Mouse (Mus musculus) heart, embryonic 14.5 days (tissue): ENCODE measurements around the gene Kcnk5. TPM values are rescaled to one million over a fixed set of nuclear protein-coding genes. Genes with fewer than 3 reads are reported as not detected.

ENCODE experiments used
- ATAC-seq: fragments of 200-750 bp; cut with Nextera tagmentation; 2 replicates; pipeline ENCODE4 v1.8.0; 2017; ENCODE audit warnings: low read depth, moderate TSS enrichment; ENCODE audit not compliant: insufficient number of reproducible peaks, insufficient read depth, low FRiP score
- H3K27ac ChIP-seq, 2 experiments: fragments of 200-500 bp in 1 of 2; fragments of 300-500 bp in 1 of 2; sonication (generic) in 1 of 2; replicated peaks in 1 of 2; 2 replicates each; pipeline ENCODE4 v1.5.1; 2012 to 2014; ENCODE audit warnings: low read depth in 2 of 2, low read length in 2 of 2, control low read depth in 1 of 2, mild to moderate bottlenecking in 1 of 2, mixed read lengths in 1 of 2; ENCODE audit not compliant: control insufficient read depth in 1 of 2, insufficient read depth in 1 of 2
- H3K27me3 ChIP-seq: fragments of 300-500 bp; sonication (generic); 2 replicates; pipeline ENCODE4 v1.6.1; 2014; ENCODE audit warnings: mild to moderate bottlenecking, low read length, control low read depth; ENCODE audit not compliant: control insufficient read depth, insufficient read depth
- H3K36me3 ChIP-seq: fragments of 300-500 bp; sonication (generic); 2 replicates; pipeline ENCODE4 v1.6.1; 2014; ENCODE audit warnings: mild to moderate bottlenecking, control low read depth, low read length, mixed read lengths; ENCODE audit not compliant: control insufficient read depth, insufficient read depth
- H3K4me1 ChIP-seq, 2 experiments: fragments of 200-500 bp in 1 of 2; fragments of 300-500 bp in 1 of 2; sonication (generic) in 1 of 2; 2 replicates each; pipeline ENCODE4 v1.6.1; 2012 to 2014; ENCODE audit warnings: low read length in 2 of 2, control low read depth in 1 of 2, mixed read lengths in 1 of 2; ENCODE audit not compliant: control insufficient read depth in 2 of 2, insufficient read depth in 2 of 2
- H3K4me2 ChIP-seq: fragments of 300-500 bp; sonication (generic); 2 replicates; pipeline ENCODE4 v1.6.1; 2014; ENCODE audit warnings: mild to moderate bottlenecking, low read length
- H3K4me3 ChIP-seq, 2 experiments: fragments of 200-500 bp in 1 of 2; fragments of 300-500 bp in 1 of 2; sonication (generic) in 1 of 2; 2 replicates each; pipeline ENCODE4 v1.5.1; 2012 to 2014; ENCODE audit warnings: low read length in 2 of 2, mild to moderate bottlenecking in 2 of 2, control low read depth in 1 of 2, low read depth in 1 of 2, moderate library complexity in 1 of 2; ENCODE audit not compliant: control insufficient read depth in 1 of 2, insufficient read depth in 1 of 2
- H3K9ac ChIP-seq: fragments of 300-500 bp; sonication (generic); 2 replicates; pipeline ENCODE4 v1.6.1; 2014; ENCODE audit warnings: mild to moderate bottlenecking, low read length
- H3K9me3 ChIP-seq: fragments of 300-500 bp; sonication (generic); 2 replicates; pipeline ENCODE4 v1.6.1; 2016; ENCODE audit warnings: low read length, control low read depth; ENCODE audit not compliant: control insufficient read depth
- WGBS: fragments of 180-500 bp; shearing (Covaris S2); extraction: QIAGEN DNeasy Blood & Tissue Kit; methylation state at CpG from one replicate; pipeline ENCODE4 v1.1.7; 2014; 5-methylcytosine and 5-hydroxymethylcytosine counted together
- polyA plus RNA-seq: library from polyadenylated mRNA; unstranded; fragments of >200 nt; fragmentation: Nextera tagmentation; extraction: Ambion mirVana; gene quantifications from 2 replicates; pipeline ENCODE4 v1.2.1, GENCODE M21; 2014

Gene Kcnk5
- 1.8 and 1.9 TPM in 2 replicates for polyA plus RNA-seq

- no peak within 1 kb of the TSS for H3K27ac ChIP-seq
- H3K4me3 ChIP-seq: peak within 1 kb of the TSS; percentile 63 to 81
- H3K4me1 ChIP-seq: peaks cover 4 to 13% of the 10 kb centered on the region in 2 experiments; a peak in 3 of 4 replicates
- H3K27me3 ChIP-seq: no peaks in the 10 kb centered on the region
- H3K9me3 ChIP-seq: no peaks in the 10 kb centered on the region
- under 1% methylated on average over 36 of the region's 36 CpGs for WGBS
- peak; percentile 87 for ATAC-seq
- peak within 1 kb of the TSS; percentile 68 for H3K9ac ChIP-seq
- peak within 1 kb of the TSS; percentile 94 for H3K4me2 ChIP-seq
- no peaks in the 10 kb centered on the region for H3K36me3 ChIP-seq
Observed at GRCm38 (mm10) chr14:20181466-20181921, at the start of gene Kcnk5. TSS of gene Kcnk5 (minus strand) at chr14:20181809.

DNA sequence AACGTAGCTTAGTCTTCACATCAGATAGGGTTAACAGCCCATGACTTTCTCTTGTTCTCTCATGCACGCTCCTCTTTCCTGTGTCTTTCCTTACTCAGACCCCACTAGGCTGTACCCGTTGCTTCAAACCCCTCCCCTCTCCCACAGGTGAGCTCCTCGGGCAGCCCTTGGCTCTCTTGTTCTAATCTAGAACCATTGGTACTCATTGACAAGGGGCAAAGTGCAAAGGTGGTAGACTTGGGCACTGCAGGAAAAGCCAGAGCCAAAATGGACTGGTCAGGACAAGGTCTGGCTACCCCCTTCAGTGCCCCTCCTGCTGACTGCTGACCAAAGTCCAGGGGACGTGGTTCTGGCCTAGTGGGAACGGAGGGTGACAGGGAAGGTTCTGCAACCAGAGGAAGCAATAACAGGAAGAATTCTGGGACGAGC is 48.5 kb upstream of the Kcnk5 start:
- peaks cover 0 to 4% of the 10 kb centered on the region in 2 experiments; a peak in 1 of 4 replicates for H3K4me1 ChIP-seq
- WGBS: 80% methylated on average over 7 of the region's 7 CpGs
- H3K27me3 ChIP-seq: no peaks in the 10 kb centered on the region
- H3K9ac ChIP-seq: no peak overlapping the region
- H3K4me2 ChIP-seq: no peak overlapping the region
- H3K27ac ChIP-seq: no peak overlapping the region
- no peak for ATAC-seq
- no peak overlapping the region for H3K4me3 ChIP-seq
- H3K36me3 ChIP-seq: no peaks in the 10 kb centered on the region
- H3K9me3 ChIP-seq: peaks cover 6% of the 10 kb centered on the region; the same call in 1 of the 2 replicates

- H3K4me1 ChIP-seq: peaks cover 2 to 6% of the 10 kb centered on the region in 2 experiments; a peak in 3 of 4 replicates
- WGBS: 65% methylated on average over 6 of the region's 6 CpGs
- no peak overlapping the region for H3K4me2 ChIP-seq
- H3K36me3 ChIP-seq: no peaks in the 10 kb centered on the region
- H3K9me3 ChIP-seq: peaks cover 6% of the 10 kb centered on the region; the same call in 1 of the 2 replicates
- H3K4me3 ChIP-seq: no peak overlapping the region
- no peaks in the 10 kb centered on the region for H3K27me3 ChIP-seq
- no peak overlapping the region for H3K9ac ChIP-seq
- no peak overlapping the region for H3K27ac ChIP-seq
- no peak for ATAC-seq
Observed at GRCm38 (mm10) chr14:20229437-20229836, 47.8 kb upstream of the Kcnk5 start.

DNA sequence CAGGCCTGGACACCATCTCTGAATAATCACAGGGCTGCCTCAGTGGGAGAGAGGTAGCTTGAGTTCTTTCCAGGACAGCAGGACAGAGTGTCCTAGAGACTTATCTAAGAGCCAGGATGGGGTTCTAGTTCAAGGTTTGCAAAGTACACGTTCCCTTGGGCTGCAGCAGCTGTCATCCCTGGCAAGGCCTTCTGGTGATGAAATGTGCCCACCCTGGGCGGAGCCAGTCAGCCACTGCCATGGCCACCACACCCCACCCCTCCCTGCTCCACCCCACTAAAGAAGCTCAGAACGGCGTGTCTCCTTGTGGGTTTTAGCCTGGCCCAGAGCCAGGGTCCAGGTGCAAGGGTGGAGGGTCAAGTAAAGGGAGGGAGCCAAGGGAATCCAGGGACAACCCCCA is 46.7 kb upstream of the Kcnk5 start:
- no peak for ATAC-seq
- 54% methylated on average over 4 of the region's 4 CpGs for WGBS

DNA sequence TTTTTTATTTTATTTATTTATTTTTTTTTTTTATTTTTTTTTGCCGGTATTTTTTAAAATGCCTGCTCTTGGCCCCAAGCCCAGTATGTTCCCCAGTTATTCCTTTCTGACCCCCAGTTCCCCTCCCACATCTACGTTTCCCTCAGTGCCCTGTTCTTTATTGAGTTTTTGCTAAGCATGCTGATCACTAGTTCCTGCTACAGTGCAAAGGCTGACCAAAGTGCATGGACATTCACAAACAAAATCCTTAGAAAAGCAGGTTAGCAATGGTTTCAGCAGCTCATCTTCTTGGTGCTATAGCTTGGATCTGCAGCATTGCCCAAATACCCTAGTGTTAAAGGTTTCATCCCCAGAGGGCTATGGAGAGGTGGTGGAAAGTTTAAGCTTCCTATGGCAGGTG is 45.4 kb upstream of the Kcnk5 start:
- Histone ChIP-seq H3K27me3 (no peaks in the 10 kb centered on the region), H3K9ac (no peak overlapping the region), H3K36me3 (no peaks in the 10 kb centered on the region), H3K4me2 (no peak overlapping the region), H3K27ac (no peak overlapping the region), H3K4me3 (no peak overlapping the region), H3K4me1 (peaks cover 6 to 9% of the 10 kb centered on the region in 2 experiments), H3K9me3 (no peaks in the 10 kb centered on the region)
- 76% methylated on average over 2 of the region's 2 CpGs for whole genome bisulfite sequencing
- no peak for ATAC-seq

More for the DNA sequence above, 46.7 kb upstream of the Kcnk5 start:
- H3K27me3 ChIP-seq: no peaks in the 10 kb centered on the region
- no peak overlapping the region for H3K4me3 ChIP-seq
- H3K36me3 ChIP-seq: no peaks in the 10 kb centered on the region
- no peaks in the 10 kb centered on the region for H3K9me3 ChIP-seq
- no peak overlapping the region for H3K27ac ChIP-seq
- no peak overlapping the region for H3K9ac ChIP-seq
- no peak overlapping the region for H3K4me2 ChIP-seq
- peaks cover 6 to 9% of the 10 kb centered on the region in 2 experiments for H3K4me1 ChIP-seq

- no peaks in the 10 kb centered on the region for H3K36me3 ChIP-seq
- H3K4me2 ChIP-seq: no peak overlapping the region
- H3K4me3 ChIP-seq: no peak overlapping the region
- H3K9ac ChIP-seq: no peak overlapping the region
- 73% methylated on average over 7 of the region's 7 CpGs for WGBS
- ATAC-seq: no peak
- no peaks in the 10 kb centered on the region for H3K9me3 ChIP-seq
- H3K27ac ChIP-seq: no peak overlapping the region
- H3K27me3 ChIP-seq: no peaks in the 10 kb centered on the region
- H3K4me1 ChIP-seq: peaks cover 6 to 9% of the 10 kb centered on the region in 2 experiments
Observed at GRCm38 (mm10) chr14:20226488-20226887, 44.9 kb upstream of the Kcnk5 start.

GRCm38 (mm10) chr14:20225525-20225924 is 43.9 kb upstream of the Kcnk5 start:
- WGBS: 52% methylated on average over 4 of the region's 4 CpGs
- ATAC-seq: no peak
- H3K27ac ChIP-seq: no peak overlapping the region
- no peaks in the 10 kb centered on the region for H3K36me3 ChIP-seq
- H3K9me3 ChIP-seq: no peaks in the 10 kb centered on the region
- no peak overlapping the region for H3K4me2 ChIP-seq
- no peak overlapping the region for H3K4me3 ChIP-seq
- H3K9ac ChIP-seq: no peak overlapping the region
- H3K27me3 ChIP-seq: no peaks in the 10 kb centered on the region
- peaks cover 6 to 9% of the 10 kb centered on the region in 2 experiments for H3K4me1 ChIP-seq
